Mouse (Mus musculus): ENCODE measurements around the gene Smarca4. TPM values are rescaled to one million over a fixed set of nuclear protein-coding genes. Genes with fewer than 3 reads are reported as not detected.
A peak's percentile ranks its signal among the peaks of the same experiment; 100 is the strongest.

Gene Smarca4
- total and polyA plus RNA-seq, 2 experiments from 2014 or later, result 84.9 to 195 TPM

DNA sequence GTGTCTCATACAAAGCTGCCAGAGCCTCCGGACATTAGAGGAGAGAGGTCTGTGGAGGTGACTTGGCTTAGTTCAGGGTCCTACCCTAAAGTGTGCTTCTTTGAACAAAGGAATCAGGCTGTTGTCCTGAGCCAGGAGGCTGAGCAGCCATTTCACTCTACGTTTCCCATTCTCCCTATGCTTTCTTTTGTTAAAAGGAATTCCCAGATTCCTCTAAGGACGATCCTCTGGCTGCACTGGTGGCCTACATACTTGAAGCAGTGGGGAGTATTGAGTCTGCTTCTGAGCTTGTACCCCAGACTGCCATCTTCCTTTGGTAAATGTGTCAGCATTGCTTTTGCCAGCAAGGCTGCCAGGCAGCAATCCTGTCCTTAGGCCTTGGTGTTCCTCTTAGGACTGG lies 17.1 kb downstream of the Smarca4 start:
- ATAC-seq (ENCODE audit: low FRiP score) (no peak), DNase-seq (ENCODE audit: low spot score) (no peak)
- no peak overlapping the region for H3K4me2 ChIP-seq (ENCODE audit: low read depth, low read length, poor library complexity, severe bottlenecking)
- H3K4me3 ChIP-seq (ENCODE audit: low read depth, low read length), result no peak overlapping the region
- TF ChIP-seq CTCF (IDR thresholded peaks at IDR 0.05), result no peak
- H3K9me3 ChIP-seq (ENCODE audit: low read length), result no peaks in the 10 kb centered on the region
- no peaks in the 10 kb centered on the region for H3K4me1 ChIP-seq (ENCODE audit: insufficient read depth, low read length)
- H3K9ac ChIP-seq (replicated peaks; ENCODE audit: low read length, poor library complexity, severe bottlenecking), result 0 out of 2 replicates have a peak overlapping the region, but pooled peaks have one; percentile 13
- H3K36me3 ChIP-seq (ENCODE audit: insufficient read depth, low read length), result peaks cover 53% of the 10 kb centered on the region
- H3K27ac ChIP-seq (ENCODE audit: low read depth, low read length), result no peak overlapping the region
- 63% methylated on average over 3 of the region's 3 CpGs for WGBS
- H3K27me3 ChIP-seq (ENCODE audit: insufficient read depth, low read length), result no peaks in the 10 kb centered on the region

DNA sequence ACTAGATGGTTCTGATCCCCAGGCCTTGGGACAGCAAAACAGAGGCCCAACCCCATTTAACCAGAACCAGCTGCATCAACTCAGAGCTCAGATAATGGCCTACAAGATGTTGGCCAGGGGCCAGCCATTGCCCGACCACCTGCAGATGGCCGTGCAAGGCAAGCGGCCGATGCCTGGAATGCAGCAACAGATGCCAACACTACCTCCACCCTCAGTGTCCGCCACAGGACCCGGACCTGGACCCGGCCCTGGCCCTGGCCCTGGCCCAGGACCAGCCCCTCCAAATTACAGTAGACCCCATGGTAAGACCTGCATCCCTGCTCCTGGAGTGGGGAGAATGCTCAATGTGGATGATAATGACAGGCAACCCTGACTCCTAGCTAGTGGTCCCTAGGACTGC lies 19.7 kb downstream of the Smarca4 start:
- H3K4me1 ChIP-seq (ENCODE audit: insufficient read depth, low read length), result no peaks in the 10 kb centered on the region
- H3K4me3 ChIP-seq (ENCODE audit: low read depth, low read length), result no peak overlapping the region
- ATAC-seq (ENCODE audit: low FRiP score), result no peak
- 75% methylated on average over 7 of the region's 7 CpGs for WGBS
- H3K36me3 ChIP-seq (ENCODE audit: insufficient read depth, low read length), result peaks cover 75% of the 10 kb centered on the region
- no peak overlapping the region for H3K4me2 ChIP-seq (ENCODE audit: low read depth, low read length, poor library complexity, severe bottlenecking)
- H3K27me3 ChIP-seq (ENCODE audit: insufficient read depth, low read length), result no peaks in the 10 kb centered on the region
- H3K9me3 ChIP-seq (ENCODE audit: low read length), result no peaks in the 10 kb centered on the region
- H3K9ac ChIP-seq (replicated peaks; ENCODE audit: low read length, poor library complexity, severe bottlenecking), result no peak overlapping the region
- peak; percentile 34 for DNase-seq (ENCODE audit: low spot score)
- no peak for TF ChIP-seq CTCF (IDR thresholded peaks at IDR 0.05)
- no peak overlapping the region for H3K27ac ChIP-seq (ENCODE audit: low read depth, low read length)

DNA sequence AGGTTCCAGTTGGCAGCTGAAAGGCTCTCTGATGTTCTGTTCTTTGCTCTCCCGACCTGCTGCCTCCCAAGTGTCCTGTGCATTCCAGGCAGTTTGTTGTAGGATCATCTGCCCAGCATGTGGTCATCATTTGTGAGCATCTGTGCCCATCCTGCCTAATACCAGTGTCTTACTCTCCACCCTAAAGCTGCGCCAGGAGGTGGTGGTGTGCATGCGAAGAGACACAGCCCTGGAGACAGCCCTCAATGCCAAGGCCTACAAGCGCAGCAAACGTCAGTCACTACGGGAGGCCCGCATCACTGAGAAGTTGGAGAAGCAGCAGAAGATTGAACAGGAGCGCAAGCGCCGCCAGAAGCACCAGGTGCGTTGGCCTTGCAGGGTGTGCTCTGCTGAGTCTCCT lies 23.1 kb downstream of the Smarca4 start:
- Histone ChIP-seq H3K4me1 (ENCODE audit: insufficient read depth, low read length) (no peaks in the 10 kb centered on the region), H3K9me3 (ENCODE audit: low read length) (no peaks in the 10 kb centered on the region), H3K4me2 (ENCODE audit: low read depth, low read length, poor library complexity, severe bottlenecking) (no peak overlapping the region), H3K9ac (replicated peaks; ENCODE audit: low read length, poor library complexity, severe bottlenecking) (no peak overlapping the region), H3K36me3 (ENCODE audit: insufficient read depth, low read length) (peaks cover 88% of the 10 kb centered on the region), H3K27me3 (ENCODE audit: insufficient read depth, low read length) (no peaks in the 10 kb centered on the region), H3K27ac (ENCODE audit: low read depth, low read length) (no peak overlapping the region), H3K4me3 (ENCODE audit: low read depth, low read length) (no peak overlapping the region)
- no peak for TF ChIP-seq CTCF (IDR thresholded peaks at IDR 0.05)
- ATAC-seq (ENCODE audit: low FRiP score) (no peak), DNase-seq (ENCODE audit: low spot score) (no peak)
- 93% methylated on average over 11 of the region's 11 CpGs for WGBS

DNA sequence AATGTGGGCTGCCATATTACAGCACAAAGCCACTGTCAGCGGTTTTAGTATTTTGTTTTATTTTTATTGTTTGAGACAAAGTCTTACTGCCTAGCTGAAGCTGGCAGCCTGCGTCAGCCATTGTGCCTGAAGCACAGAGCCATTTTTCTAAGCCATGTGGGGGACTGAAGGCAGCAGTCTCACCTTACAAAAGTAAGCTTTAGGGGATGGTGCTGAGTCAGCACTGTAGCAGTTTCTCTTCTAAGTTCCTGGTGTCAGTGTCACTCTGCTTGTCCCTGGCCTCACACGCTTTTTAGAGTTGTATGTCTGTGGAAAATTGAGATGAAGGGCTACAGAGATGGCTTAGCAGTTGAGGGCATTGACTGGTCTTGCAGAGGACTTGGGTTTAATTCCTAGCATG lies 30.4 kb downstream of the Smarca4 start:
- no peaks in the 10 kb centered on the region for H3K9me3 ChIP-seq (ENCODE audit: low read length)
- ATAC-seq (ENCODE audit: low FRiP score), result no peak
- DNase-seq (ENCODE audit: low spot score), result no peak
- H3K4me2 ChIP-seq (ENCODE audit: low read depth, low read length, poor library complexity, severe bottlenecking), result no peak overlapping the region
- H3K27me3 ChIP-seq (ENCODE audit: insufficient read depth, low read length), result no peaks in the 10 kb centered on the region
- H3K27ac ChIP-seq (ENCODE audit: low read depth, low read length), result no peak overlapping the region
- H3K9ac ChIP-seq (replicated peaks; ENCODE audit: low read length, poor library complexity, severe bottlenecking), result no peak overlapping the region
- no peaks in the 10 kb centered on the region for H3K4me1 ChIP-seq (ENCODE audit: insufficient read depth, low read length)
- H3K36me3 ChIP-seq (ENCODE audit: insufficient read depth, low read length), result peaks cover 59% of the 10 kb centered on the region
- WGBS, result 92% methylated on average over 3 of the region's 3 CpGs
- no peak overlapping the region for H3K4me3 ChIP-seq (ENCODE audit: low read depth, low read length)
- no peak for TF ChIP-seq CTCF (IDR thresholded peaks at IDR 0.05)

DNA sequence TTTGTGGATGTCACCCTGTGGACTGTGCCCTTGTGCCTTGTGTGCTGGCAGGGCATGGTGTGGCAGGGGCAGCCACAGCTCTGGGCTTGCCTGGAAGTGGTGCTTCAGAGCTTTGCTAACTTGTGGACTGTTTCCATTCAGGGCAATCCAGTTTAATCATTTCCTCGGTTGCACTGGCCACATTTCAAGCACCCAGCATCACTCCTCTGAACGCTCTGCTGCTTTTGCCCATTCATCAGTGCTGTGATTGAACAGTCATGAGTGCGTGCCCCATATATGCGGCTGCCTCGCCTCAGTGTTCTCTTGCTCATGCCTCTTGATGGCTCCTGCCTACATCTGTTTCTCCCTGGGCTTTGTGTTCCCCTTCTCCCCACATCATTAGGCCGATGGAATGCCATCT lies 31.8 kb downstream of the Smarca4 start:
- no peak for ATAC-seq (ENCODE audit: low FRiP score)
- H3K27ac ChIP-seq (ENCODE audit: low read depth, low read length), result no peak overlapping the region
- DNase-seq (ENCODE audit: low spot score), result no peak
- H3K9me3 ChIP-seq (ENCODE audit: low read length), result no peaks in the 10 kb centered on the region
- 92% methylated on average over 6 of the region's 6 CpGs for WGBS
- no peak overlapping the region for H3K4me2 ChIP-seq (ENCODE audit: low read depth, low read length, poor library complexity, severe bottlenecking)
- no peak overlapping the region for H3K4me3 ChIP-seq (ENCODE audit: low read depth, low read length)
- H3K36me3 ChIP-seq (ENCODE audit: insufficient read depth, low read length), result peaks cover 58% of the 10 kb centered on the region
- no peak overlapping the region for H3K9ac ChIP-seq (replicated peaks; ENCODE audit: low read length, poor library complexity, severe bottlenecking)
- H3K4me1 ChIP-seq (ENCODE audit: insufficient read depth, low read length), result no peaks in the 10 kb centered on the region
- no peaks in the 10 kb centered on the region for H3K27me3 ChIP-seq (ENCODE audit: insufficient read depth, low read length)
- no peak for TF ChIP-seq CTCF (IDR thresholded peaks at IDR 0.05)

DNA sequence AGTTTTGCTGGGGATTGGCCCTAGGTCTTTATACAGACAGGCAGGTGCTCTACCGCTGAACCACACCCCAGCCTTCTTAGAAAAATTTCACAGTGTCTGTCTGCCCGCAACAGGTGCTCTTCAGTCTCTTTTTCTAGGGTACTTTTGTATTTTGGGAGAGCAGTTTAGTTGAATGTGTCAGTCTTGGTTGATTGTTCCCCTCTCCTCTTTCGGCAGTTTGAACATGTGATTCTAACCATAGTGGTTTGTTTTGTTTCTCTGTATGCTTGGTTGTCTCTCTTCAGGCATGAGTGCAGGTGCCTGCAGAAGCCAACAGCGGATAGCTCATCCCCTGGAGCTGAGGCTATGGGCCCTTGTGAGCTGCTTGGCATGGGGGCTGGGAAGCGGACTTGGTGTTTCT lies 36.3 kb downstream of the Smarca4 start:
- Histone ChIP-seq H3K4me3 (ENCODE audit: low read depth, low read length) (no peak overlapping the region), H3K36me3 (ENCODE audit: insufficient read depth, low read length) (peaks cover 53% of the 10 kb centered on the region), H3K9me3 (ENCODE audit: low read length) (no peaks in the 10 kb centered on the region), H3K4me1 (ENCODE audit: insufficient read depth, low read length) (no peaks in the 10 kb centered on the region), H3K27ac (ENCODE audit: low read depth, low read length) (no peak overlapping the region), H3K27me3 (ENCODE audit: insufficient read depth, low read length) (no peaks in the 10 kb centered on the region), H3K4me2 (ENCODE audit: low read depth, low read length, poor library complexity, severe bottlenecking) (no peak overlapping the region), H3K9ac (replicated peaks; ENCODE audit: low read length, poor library complexity, severe bottlenecking) (no peak overlapping the region)
- DNase-seq (ENCODE audit: low spot score), result no peak
- no peak for ATAC-seq (ENCODE audit: low FRiP score)
- 85% methylated on average over 5 of the region's 5 CpGs for WGBS
- TF ChIP-seq CTCF (IDR thresholded peaks at IDR 0.05), result no peak

All from midbrain, postnatal 0 days (tissue).